Mouse (Mus musculus) stomach, embryonic 15.5 days (tissue): ENCODE data around the gene P2ry2. TPM values are rescaled to one million over a fixed set of nuclear protein-coding genes. Genes with fewer than 3 reads are reported as not detected.

Source experiments
- ATAC-seq: fragments of 200-750 bp; cut with Nextera tagmentation; 2 replicates; pipeline ENCODE4 v1.8.0; 2017; ENCODE audit warnings: low read depth, moderate number of reproducible peaks, moderate TSS enrichment; ENCODE audit not compliant: insufficient read depth, low FRiP score
- H3K27ac ChIP-seq: fragments of 300-500 bp; sonication (generic); 2 replicates; pipeline ENCODE4 v1.5.1; 2015; ENCODE audit warnings: mild to moderate bottlenecking, inconsistent platforms
- H3K27me3 ChIP-seq: fragments of 300-500 bp; sonication (generic); replicated peaks from 2 replicates; pipeline ENCODE4 v1.6.1; 2015; ENCODE audit warnings: inconsistent platforms
- H3K36me3 ChIP-seq: fragments of 300-500 bp; sonication (generic); 2 replicates; pipeline ENCODE4 v1.6.1; 2015; ENCODE audit warnings: inconsistent platforms
- H3K4me1 ChIP-seq: fragments of 300-500 bp; sonication (generic); 2 replicates; pipeline ENCODE4 v1.6.1; 2015; ENCODE audit warnings: inconsistent platforms
- H3K4me2 ChIP-seq: fragments of 300-500 bp; sonication (generic); 2 replicates; pipeline ENCODE4 v1.6.1; 2015; ENCODE audit warnings: mild to moderate bottlenecking, inconsistent platforms
- H3K4me3 ChIP-seq: fragments of 300-500 bp; sonication (generic); replicated peaks from 2 replicates; pipeline ENCODE4 v1.5.1; 2015; ENCODE audit warnings: inconsistent platforms
- H3K9ac ChIP-seq: fragments of 300-500 bp; sonication (generic); 2 replicates; pipeline ENCODE4 v1.6.1; 2015; ENCODE audit warnings: inconsistent platforms
- H3K9me3 ChIP-seq: fragments of 300-500 bp; sonication (generic); 2 replicates; pipeline ENCODE4 v1.6.1; 2016; ENCODE audit warnings: inconsistent platforms
- WGBS: fragments of 180-500 bp; shearing (Covaris S2); methylation state at CpG from one replicate; pipeline ENCODE4 v1.1.7; 2015; 5-methylcytosine and 5-hydroxymethylcytosine counted together
- polyA plus RNA-seq: library from polyadenylated mRNA; unstranded; fragments of >200 nt; fragmentation: Nextera tagmentation; extraction: Ambion mirVana; gene quantifications from 2 replicates; pipeline ENCODE4 v1.2.1, GENCODE M21; 2015

Gene P2ry2
- polyA plus RNA-seq, 1 experiment from 2014 or later = 4.9 TPM

DNA sequence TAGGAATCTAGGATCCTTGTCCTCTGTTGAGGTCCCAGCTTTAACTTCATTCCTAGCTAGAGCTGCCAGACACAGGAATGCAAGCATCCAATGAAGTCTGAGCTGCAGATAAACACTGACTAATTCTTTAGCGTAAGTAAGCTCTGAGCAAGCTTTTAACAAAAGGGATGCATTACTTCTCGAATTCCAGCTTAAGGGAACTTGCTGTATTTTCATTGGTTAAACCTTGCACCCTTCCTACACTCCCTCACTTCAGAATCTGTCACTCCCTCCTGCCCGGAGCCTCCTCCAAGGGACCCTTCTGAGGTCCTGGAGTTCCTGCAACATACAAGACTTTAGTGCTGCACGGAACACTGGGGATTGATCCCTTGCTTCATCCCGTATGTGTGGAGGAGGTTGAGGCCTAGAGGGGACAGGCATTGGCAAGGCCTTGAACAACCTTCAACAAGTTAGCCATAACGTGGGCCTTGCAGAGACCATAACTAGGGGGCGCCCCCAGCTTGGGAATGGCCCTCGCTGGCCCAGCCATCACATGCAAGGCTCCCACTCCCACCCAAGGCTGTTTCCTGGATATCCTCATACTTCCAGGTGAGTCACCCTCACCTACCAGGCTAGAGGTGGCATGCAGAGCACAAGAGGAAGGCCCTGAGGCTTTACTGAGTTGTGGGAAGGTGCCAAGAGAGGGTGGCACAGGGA lies 31.3 kb upstream of the P2ry2 start:
- ATAC-seq = no peak
- WGBS = 40% methylated on average over 8 of the region's 8 CpGs

DNA sequence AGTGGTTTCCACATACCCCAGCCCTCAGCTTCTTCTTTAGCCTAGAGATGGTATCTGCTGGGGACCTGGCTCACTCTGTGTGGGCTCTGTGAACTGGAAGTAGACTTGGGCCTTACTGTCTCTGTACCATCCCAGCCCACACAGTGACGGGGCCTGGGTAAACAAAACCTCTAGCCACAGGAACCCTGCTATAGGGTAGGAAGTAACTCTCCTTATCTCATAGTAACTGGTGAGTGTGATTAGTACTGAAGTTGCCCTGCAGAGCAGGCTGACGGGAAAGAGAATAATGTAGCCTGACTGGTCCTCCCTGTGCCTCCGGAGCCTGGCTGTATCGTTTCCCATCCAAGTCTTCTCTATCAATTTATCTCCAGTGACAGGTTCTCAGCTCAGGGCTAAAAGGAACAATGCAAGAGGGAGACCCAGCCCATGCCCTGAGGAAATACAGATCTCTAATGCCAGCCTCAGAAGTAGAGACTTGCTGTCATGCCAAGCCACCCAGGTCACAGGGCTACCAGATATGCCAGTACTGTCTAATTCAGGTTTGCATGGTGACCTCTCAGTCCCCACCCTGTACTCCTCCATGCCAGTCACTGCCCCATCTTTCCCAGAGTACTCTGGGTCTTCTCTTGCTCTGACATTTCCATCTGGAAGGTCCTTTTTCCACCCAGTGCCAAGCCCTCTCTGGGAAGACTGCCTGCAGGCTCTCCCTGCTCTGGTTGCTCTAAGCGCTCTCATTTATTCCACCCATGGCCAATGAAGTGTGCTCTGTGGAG lies 29.5 kb upstream of the P2ry2 start:
- Histone ChIP-seq H3K4me3 (no peak overlapping the region), H3K4me2 (no peak overlapping the region), H3K9ac (no peak overlapping the region), H3K27ac (peak overlapping the region; percentile 63), H3K9me3 (no peaks in the 10 kb centered on the region), H3K27me3 (no peaks in the 10 kb centered on the region), H3K36me3 (no peaks in the 10 kb centered on the region), H3K4me1 (peaks cover 31% of the 10 kb centered on the region)
- peak; percentile 73; the same call in 1 of the 2 replicates for ATAC-seq
- 31% methylated on average over 5 of the region's 5 CpGs for WGBS

More for the DNA sequence above, 31.3 kb upstream of the P2ry2 start:
- H3K4me2 ChIP-seq = no peak overlapping the region
- no peaks in the 10 kb centered on the region for H3K27me3 ChIP-seq
- peak overlapping the region; percentile 64; the same call in 1 of the 2 replicates for H3K27ac ChIP-seq
- H3K4me1 ChIP-seq = peaks cover 31% of the 10 kb centered on the region
- H3K4me3 ChIP-seq = no peak overlapping the region
- no peak overlapping the region for H3K9ac ChIP-seq
- H3K36me3 ChIP-seq = no peaks in the 10 kb centered on the region
- no peaks in the 10 kb centered on the region for H3K9me3 ChIP-seq

DNA sequence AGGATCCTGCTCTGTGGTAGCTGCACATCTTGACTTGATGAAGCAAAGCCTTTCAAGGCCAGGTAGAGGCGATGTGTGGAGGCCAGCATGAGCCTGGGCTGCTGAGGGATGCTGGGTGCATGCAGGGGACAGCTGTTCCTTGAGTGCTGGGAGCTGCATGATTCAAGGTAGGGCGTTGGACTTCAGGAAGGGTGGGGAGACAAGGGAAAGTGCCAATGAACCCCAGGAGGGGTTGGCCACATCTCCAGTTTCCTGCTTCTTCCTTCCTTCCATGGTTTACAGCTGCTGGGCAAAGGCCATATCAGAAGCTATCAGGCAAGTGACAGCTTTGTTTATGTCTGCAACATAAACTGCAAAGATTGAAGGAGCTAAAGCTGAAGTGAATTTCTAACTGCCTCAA lies 28.9 kb upstream of the P2ry2 start:
- no peaks in the 10 kb centered on the region for H3K27me3 ChIP-seq
- no peaks in the 10 kb centered on the region for H3K36me3 ChIP-seq

DNA sequence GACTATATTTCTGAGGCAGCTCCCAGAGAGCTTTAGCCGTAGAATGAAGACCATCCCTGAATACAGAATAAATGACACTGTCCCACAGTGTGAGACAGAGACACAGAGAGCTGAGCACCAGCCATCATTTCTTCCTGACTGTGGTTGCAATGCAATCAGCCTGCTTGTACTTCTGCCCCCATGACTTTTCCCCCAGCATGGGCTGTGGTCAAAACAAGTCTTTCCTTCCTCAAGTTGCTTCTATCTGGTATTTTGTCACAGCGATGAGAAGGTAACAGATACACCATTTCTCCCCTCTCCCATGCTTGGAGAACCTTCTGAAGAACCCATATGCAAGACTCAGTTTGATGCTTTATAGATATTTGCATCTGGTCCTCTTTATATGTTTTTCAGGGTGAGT lies 20.7 kb upstream of the P2ry2 start:
- no peak overlapping the region for H3K9ac ChIP-seq
- 75% methylated on average over 2 of the region's 2 CpGs for WGBS
- no peak overlapping the region for H3K4me3 ChIP-seq

More for the DNA sequence above, 28.9 kb upstream of the P2ry2 start:
- no peak for ATAC-seq
- no peak overlapping the region for H3K4me2 ChIP-seq
- H3K4me3 ChIP-seq = no peak overlapping the region
- no peak overlapping the region for H3K9ac ChIP-seq
- no peaks in the 10 kb centered on the region for H3K9me3 ChIP-seq
- 41% methylated on average over 2 of the region's 2 CpGs for WGBS
- H3K27ac ChIP-seq = peak overlapping the region; percentile 63
- peaks cover 31% of the 10 kb centered on the region for H3K4me1 ChIP-seq

DNA sequence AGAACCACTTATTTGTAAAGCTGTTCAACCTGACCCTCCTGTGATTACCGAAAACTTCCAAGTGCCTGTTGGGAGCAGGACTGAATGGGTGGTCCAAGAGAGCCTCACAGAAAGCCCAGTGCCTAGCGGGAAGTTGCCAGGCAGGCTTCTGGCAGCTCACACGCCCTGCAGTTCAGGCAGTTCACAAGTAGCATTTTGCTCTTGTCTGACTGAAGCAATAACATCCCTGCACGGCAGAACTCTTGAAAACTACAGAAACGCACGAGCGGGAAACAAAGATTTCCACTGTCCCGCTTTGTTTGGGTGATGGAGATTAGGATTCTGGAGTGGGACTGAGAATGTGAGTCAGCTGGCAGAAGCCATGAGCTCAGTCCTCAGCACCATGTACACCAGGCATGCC lies 18.6 kb upstream of the P2ry2 start:
- H3K9me3 ChIP-seq = no peaks in the 10 kb centered on the region
- H3K4me1 ChIP-seq = no peaks in the 10 kb centered on the region; the same call in 1 of the 2 replicates
- H3K36me3 ChIP-seq = no peaks in the 10 kb centered on the region
- WGBS = 29% methylated on average over 8 of the region's 8 CpGs
- 0 out of 2 replicates have a peak overlapping the region, but pooled peaks have one; percentile 9 for H3K27ac ChIP-seq
- no peak for ATAC-seq
- no peak overlapping the region for H3K9ac ChIP-seq
- H3K27me3 ChIP-seq = no peaks in the 10 kb centered on the region
- no peak overlapping the region for H3K4me3 ChIP-seq
- H3K4me2 ChIP-seq = no peak overlapping the region

More for the DNA sequence above, 20.7 kb upstream of the P2ry2 start:
- no peaks in the 10 kb centered on the region for H3K9me3 ChIP-seq
- no peak overlapping the region for H3K27ac ChIP-seq
- no peaks in the 10 kb centered on the region for H3K27me3 ChIP-seq
- H3K4me2 ChIP-seq = no peak overlapping the region
- no peaks in the 10 kb centered on the region for H3K36me3 ChIP-seq
- ATAC-seq = no peak
- H3K4me1 ChIP-seq = no peaks in the 10 kb centered on the region; the same call in 1 of the 2 replicates

DNA sequence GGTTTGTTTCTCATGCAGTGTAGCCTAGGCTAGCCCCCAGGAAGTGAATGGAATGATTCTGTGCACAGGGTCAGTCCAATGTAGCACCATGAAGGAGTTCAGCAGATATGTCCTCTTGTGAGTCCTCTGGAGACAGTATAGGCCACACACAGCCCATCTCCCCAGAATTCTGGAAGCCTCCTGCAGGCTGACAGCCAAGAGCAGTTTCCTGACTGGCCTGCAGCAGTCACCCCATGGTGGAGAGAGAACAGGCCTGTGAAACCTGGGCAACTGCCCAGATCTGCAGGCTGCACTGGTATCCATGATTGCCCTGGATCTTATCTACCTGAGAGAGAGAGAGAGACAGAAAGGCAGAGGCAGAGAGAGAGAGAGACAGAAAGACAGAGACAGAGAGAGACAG lies 18.1 kb upstream of the P2ry2 start:
- H3K9ac ChIP-seq = no peak overlapping the region
- no peaks in the 10 kb centered on the region for H3K9me3 ChIP-seq
- no peak for ATAC-seq
- H3K4me2 ChIP-seq = no peak overlapping the region
- H3K27me3 ChIP-seq = no peaks in the 10 kb centered on the region
- H3K4me1 ChIP-seq = no peaks in the 10 kb centered on the region; the same call in 1 of the 2 replicates
- 0 out of 2 replicates have a peak overlapping the region, but pooled peaks have one; percentile 2 for H3K27ac ChIP-seq
- H3K4me3 ChIP-seq = no peak overlapping the region
- H3K36me3 ChIP-seq = no peaks in the 10 kb centered on the region

DNA sequence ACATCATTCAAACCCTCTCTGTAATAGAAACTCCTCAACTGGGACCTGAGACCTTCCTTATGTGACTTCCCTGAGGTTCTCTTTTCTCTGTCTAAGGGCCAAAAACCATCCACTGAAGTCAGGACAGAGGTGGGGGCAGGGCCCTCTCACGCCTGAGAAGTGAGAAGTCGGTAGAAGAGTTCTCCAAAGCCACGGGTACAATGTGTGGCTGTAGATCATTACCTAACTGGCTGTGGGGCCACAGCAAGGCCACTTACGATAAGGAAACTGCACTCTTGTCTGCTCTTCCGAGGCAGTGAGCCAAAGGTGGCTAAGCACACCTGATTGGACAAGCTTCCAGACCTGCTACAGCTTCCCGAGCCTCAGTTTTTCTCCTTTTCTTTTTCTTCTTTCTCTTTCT lies 16.8 kb upstream of the P2ry2 start:
- H3K27ac ChIP-seq = no peak overlapping the region
- 60% methylated on average over 6 of the region's 6 CpGs for WGBS
- no peaks in the 10 kb centered on the region for H3K27me3 ChIP-seq
- H3K4me3 ChIP-seq = no peak overlapping the region
- H3K36me3 ChIP-seq = no peaks in the 10 kb centered on the region
- H3K4me2 ChIP-seq = no peak overlapping the region
- no peak overlapping the region for H3K9ac ChIP-seq
- H3K4me1 ChIP-seq = no peaks in the 10 kb centered on the region; the same call in 1 of the 2 replicates
- H3K9me3 ChIP-seq = no peaks in the 10 kb centered on the region
- ATAC-seq = peak; percentile 55; the same call in 1 of the 2 replicates

DNA sequence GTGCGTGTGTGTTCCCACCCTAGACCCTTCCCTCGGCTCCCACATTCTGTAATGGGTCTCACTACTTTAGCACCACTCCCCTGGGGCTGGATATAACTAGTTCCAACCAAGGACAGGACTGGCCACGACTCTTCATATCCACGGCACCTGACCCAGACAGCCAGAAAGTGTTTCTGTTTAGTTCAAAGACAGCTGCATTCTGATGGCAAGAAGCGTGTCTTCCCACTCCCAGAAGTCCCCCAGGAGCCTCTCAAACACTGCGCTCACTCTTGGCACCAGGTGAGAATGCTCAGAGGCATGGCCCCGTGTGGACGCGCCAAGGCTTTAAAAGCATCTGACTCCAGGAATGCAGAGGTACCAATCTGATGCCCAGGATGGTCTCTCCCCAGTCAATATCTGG lies 16.3 kb upstream of the P2ry2 start:
- no peaks in the 10 kb centered on the region for H3K9me3 ChIP-seq
- H3K36me3 ChIP-seq = no peaks in the 10 kb centered on the region
- 81% methylated on average over 9 of the region's 9 CpGs for WGBS
- H3K9ac ChIP-seq = no peak overlapping the region
- no peak overlapping the region for H3K27ac ChIP-seq
- ATAC-seq = no peak
- H3K27me3 ChIP-seq = no peaks in the 10 kb centered on the region
- no peak overlapping the region for H3K4me3 ChIP-seq
- no peaks in the 10 kb centered on the region; the same call in 1 of the 2 replicates for H3K4me1 ChIP-seq
- no peak overlapping the region for H3K4me2 ChIP-seq

DNA sequence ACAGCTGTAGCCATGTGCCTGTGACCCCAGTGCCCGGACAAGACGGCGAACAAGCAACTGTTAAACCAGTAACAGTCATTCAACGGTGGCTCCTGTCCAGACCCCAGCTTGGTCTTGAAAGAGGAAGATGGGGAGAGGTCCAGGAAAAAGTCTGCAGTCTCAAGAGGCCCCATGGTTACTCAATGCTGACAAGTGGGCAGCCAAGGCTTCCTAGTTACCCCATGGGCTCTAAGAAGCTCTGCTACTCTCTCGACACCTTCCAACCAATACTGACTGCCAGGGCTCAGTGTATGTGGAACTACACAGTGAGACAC lies 15.7 kb upstream of the P2ry2 start:
- Histone ChIP-seq H3K4me2 (no peak overlapping the region), H3K9ac (no peak overlapping the region), H3K4me1 (no peaks in the 10 kb centered on the region; the same call in 1 of the 2 replicates), H3K36me3 (no peaks in the 10 kb centered on the region), H3K27me3 (no peaks in the 10 kb centered on the region), H3K4me3 (no peak overlapping the region), H3K9me3 (no peaks in the 10 kb centered on the region), H3K27ac (no peak overlapping the region)
- WGBS = 82% methylated on average over 5 of the region's 5 CpGs
- no peak for ATAC-seq

DNA sequence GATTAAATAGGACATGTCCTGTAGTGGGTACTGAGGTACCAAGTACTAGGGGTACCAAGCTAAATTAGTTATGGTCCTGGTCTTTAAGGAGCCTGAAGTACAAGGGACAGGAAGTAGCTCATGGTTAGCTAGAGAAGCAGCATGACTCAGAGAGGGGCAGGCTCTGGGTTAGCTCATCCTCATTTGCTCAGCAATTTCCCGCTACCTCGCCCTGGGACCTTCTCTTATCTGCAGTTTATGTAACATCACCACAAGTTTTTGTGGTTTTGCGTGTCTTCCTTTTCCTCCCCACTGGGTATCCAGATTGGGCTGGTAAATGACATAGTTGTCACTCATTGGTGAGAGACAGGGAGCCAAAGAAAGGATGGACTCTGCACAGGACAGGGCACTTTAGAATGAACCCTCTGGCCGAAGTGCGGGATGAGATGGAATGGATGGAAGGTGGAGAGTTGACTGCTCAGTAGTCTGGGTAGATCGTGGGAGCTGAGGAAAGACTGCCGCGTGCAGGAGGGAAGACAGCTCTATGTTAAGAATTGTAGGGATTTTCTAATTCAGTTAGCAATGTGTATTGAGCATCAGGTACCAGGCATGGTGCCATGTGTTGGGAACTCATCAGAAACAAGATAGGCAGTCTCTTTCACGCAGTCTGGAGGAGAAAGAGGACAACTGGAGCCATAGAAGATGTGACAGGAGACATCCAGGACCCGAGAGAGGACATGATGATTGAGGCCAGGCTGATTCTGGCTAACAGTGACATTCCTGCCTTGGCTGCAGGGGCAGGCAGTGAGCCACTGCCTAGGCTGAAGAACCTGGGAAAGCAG lies 15.2 kb upstream of the P2ry2 start:
- WGBS = 76% methylated on average over 10 of the region's 10 CpGs
- Histone ChIP-seq H3K4me2 (no peak overlapping the region), H3K27me3 (no peaks in the 10 kb centered on the region), H3K27ac (no peak overlapping the region), H3K9me3 (no peaks in the 10 kb centered on the region), H3K4me1 (no peaks in the 10 kb centered on the region; the same call in 1 of the 2 replicates), H3K36me3 (no peaks in the 10 kb centered on the region), H3K4me3 (no peak overlapping the region), H3K9ac (no peak overlapping the region)
- no peak for ATAC-seq

DNA sequence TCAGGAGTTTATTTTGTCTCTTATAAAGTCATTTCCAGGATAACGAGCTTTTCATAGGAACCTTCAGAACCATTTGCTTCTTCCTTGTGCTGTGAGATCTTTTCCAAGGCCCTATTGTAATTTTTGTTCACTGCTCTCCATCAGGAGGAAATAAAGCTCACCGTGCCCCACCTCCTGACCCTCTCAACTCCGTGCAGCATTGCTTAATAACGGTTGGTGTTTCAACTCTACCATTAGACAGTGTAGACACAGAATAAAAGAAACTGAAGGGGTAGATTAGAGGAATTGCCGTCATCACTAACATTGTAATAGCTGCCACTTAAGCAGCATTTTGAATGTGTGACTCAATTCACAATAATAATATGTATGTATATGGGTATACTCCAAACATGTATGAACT lies 14.2 kb upstream of the P2ry2 start:
- Histone ChIP-seq H3K4me3 (no peak overlapping the region), H3K9ac (no peak overlapping the region), H3K4me2 (no peak overlapping the region), H3K27ac (no peak overlapping the region), H3K27me3 (no peaks in the 10 kb centered on the region), H3K4me1 (no peaks in the 10 kb centered on the region; the same call in 1 of the 2 replicates), H3K9me3 (no peaks in the 10 kb centered on the region), H3K36me3 (no peaks in the 10 kb centered on the region)
- no peak for ATAC-seq
- WGBS = 53% methylated on average over 5 of the region's 5 CpGs
